Mouse (Mus musculus) CH12.LX (cell line): ENCODE data around the gene Raver1. TPM values are rescaled to one million over a fixed set of nuclear protein-coding genes. Genes with fewer than 3 reads are reported as not detected.

Source experiments
- DNase-seq: peaks from one replicate; pipeline ENCODE4 v3.0.0-alpha.2; 2013; ENCODE audit errors: extremely low read depth
- H3K27ac ChIP-seq: 2 replicates; pipeline ENCODE4 v1.5.1; 2012; ENCODE audit warnings: low read depth, mild to moderate bottlenecking, control low read depth, moderate library complexity; ENCODE audit not compliant: insufficient read depth
- H3K27me3 ChIP-seq: replicated peaks from 2 replicates; pipeline ENCODE3; 2012; ENCODE audit warnings: inconsistent platforms
- H3K36me3 ChIP-seq, 2 experiments: replicated peaks in 1 of 2; 2 replicates each; pipeline versions ENCODE3 to v1.6.1; 2012; ENCODE audit warnings: inconsistent platforms in 1 of 2, low read length in 1 of 2, mild to moderate bottlenecking in 1 of 2, mixed read lengths in 1 of 2, moderate library complexity in 1 of 2; ENCODE audit not compliant: control insufficient read depth in 1 of 2, insufficient read depth in 1 of 2
- H3K4me1 ChIP-seq, 2 experiments: 2 replicates each; pipeline ENCODE4 v1.6.1; 2012; ENCODE audit warnings: inconsistent platforms in 1 of 2, moderate library complexity in 1 of 2; ENCODE audit not compliant: insufficient read depth in 2 of 2, control insufficient read depth in 1 of 2
- H3K4me2 ChIP-seq: 2 replicates; pipeline ENCODE4 v1.6.1; 2012; ENCODE audit warnings: low read depth, mild to moderate bottlenecking, control low read depth; ENCODE audit not compliant: poor library complexity, insufficient read depth, severe bottlenecking
- H3K4me3 ChIP-seq, 3 experiments: fragments of 150-350 bp in 1 of 3; sonication (generic) in 1 of 3; replicated peaks in 1 of 3; 2 replicates each; pipeline versions ENCODE3 to v1.5.1; 2011 to 2012; ENCODE audit warnings: low read depth in 2 of 3, low read length in 2 of 3, mild to moderate bottlenecking in 2 of 3, moderate library complexity in 2 of 3, control low read depth in 1 of 3, improper control_type of control experiment in 1 of 3, inconsistent platforms in 1 of 3, mixed read lengths in 1 of 3; ENCODE audit not compliant: poor library complexity in 1 of 3
- H3K79me2 ChIP-seq: replicated peaks from 2 replicates; pipeline ENCODE4 v1.6.1; 2012; ENCODE audit warnings: mild to moderate bottlenecking, moderate library complexity; ENCODE audit not compliant: control insufficient read depth, poor library complexity, insufficient read depth, severe bottlenecking; ENCODE audit errors: extremely low read depth
- H3K9ac ChIP-seq: 2 replicates; pipeline ENCODE4 v1.6.1; 2012; ENCODE audit warnings: low read depth, mild to moderate bottlenecking, control low read depth, moderate library complexity; ENCODE audit not compliant: insufficient read depth
- H3K9me3 ChIP-seq: replicated peaks from 2 replicates; pipeline ENCODE3; 2012; ENCODE audit warnings: low read length, inconsistent platforms, mixed read lengths
- BHLHE40 ChIP-seq: IDR thresholded peaks from 2 replicates; pipeline ENCODE4 v1.6.1; 2011; ENCODE audit warnings: mild to moderate bottlenecking, low read depth, low read length, improper control_type of control experiment
- CHD1 ChIP-seq: IDR thresholded peaks from 2 replicates; pipeline ENCODE4 v1.6.1; 2012; ENCODE audit warnings: low read depth, low read length, improper control_type of control experiment, inconsistent platforms
- CHD2 ChIP-seq: IDR thresholded peaks from 2 replicates; pipeline ENCODE4 v1.6.1; 2011; ENCODE audit warnings: low read length, improper control_type of control experiment
- CTCF ChIP-seq, 2 experiments: IDR thresholded peaks in 1 of 2; conservative IDR thresholded peaks in 1 of 2; 2 replicates each; pipeline ENCODE4 v1.5.1; 2011 to 2012; ENCODE audit warnings: low read depth in 2 of 2, low read length in 2 of 2, improper control_type of control experiment in 1 of 2, inconsistent platforms in 1 of 2, mild to moderate bottlenecking in 1 of 2, moderate library complexity in 1 of 2
- E2F4 ChIP-seq: IDR thresholded peaks from 2 replicates; pipeline ENCODE4 v1.6.1; 2011; ENCODE audit warnings: low read depth, low read length, improper control_type of control experiment; ENCODE audit not compliant: insufficient replicate concordance
- ELF1 ChIP-seq: IDR thresholded peaks from 2 replicates; pipeline ENCODE4 v1.6.1; 2014; ENCODE audit warnings: low read depth, mild to moderate bottlenecking, inconsistent platforms, low read length, improper control_type of control experiment
- EP300 ChIP-seq: IDR thresholded peaks from 2 replicates; pipeline ENCODE4 v1.6.1; 2011; ENCODE audit warnings: low read length, improper control_type of control experiment
- ETS1 ChIP-seq: conservative IDR thresholded peaks from 2 replicates; pipeline ENCODE4 v1.6.1; 2012; ENCODE audit warnings: low read depth, mild to moderate bottlenecking, inconsistent platforms, low read length, improper control_type of control experiment, moderate library complexity
- GABPA ChIP-seq: IDR thresholded peaks from 2 replicates; pipeline ENCODE4 v1.6.1; 2012; ENCODE audit warnings: low read depth, low read length, improper control_type of control experiment, inconsistent platforms; ENCODE audit not compliant: insufficient replicate concordance
- HCFC1 ChIP-seq: IDR thresholded peaks from 2 replicates; pipeline ENCODE4 v1.6.1; 2012; ENCODE audit warnings: low read depth, mild to moderate bottlenecking, inconsistent platforms, low read length, improper control_type of control experiment
- IRF4 ChIP-seq: IDR thresholded peaks from 2 replicates; pipeline ENCODE4 v1.6.1; 2014; ENCODE audit warnings: low read depth, mild to moderate bottlenecking, inconsistent platforms, low read length, improper control_type of control experiment
- JUN ChIP-seq: IDR thresholded peaks from 2 replicates; pipeline ENCODE4 v1.6.1; 2011; ENCODE audit warnings: low read depth, mild to moderate bottlenecking, low read length, improper control_type of control experiment, moderate library complexity; ENCODE audit not compliant: insufficient read depth
- JUND ChIP-seq: conservative IDR thresholded peaks from 2 replicates; pipeline ENCODE4 v1.6.1; 2011; ENCODE audit warnings: low read depth, low read length, improper control_type of control experiment
- KAT2A ChIP-seq: IDR thresholded peaks from 2 replicates; pipeline ENCODE4 v1.6.1; 2012; ENCODE audit warnings: low read length, improper control_type of control experiment, inconsistent platforms; ENCODE audit not compliant: insufficient replicate concordance
- MAFK ChIP-seq: IDR thresholded peaks from 2 replicates; pipeline ENCODE4 v1.6.1; 2011; ENCODE audit warnings: low read length, improper control_type of control experiment; ENCODE audit not compliant: insufficient replicate concordance
- MAX ChIP-seq: IDR thresholded peaks from 2 replicates; pipeline ENCODE4 v1.6.1; 2011; ENCODE audit warnings: low read length, improper control_type of control experiment
- MAZ ChIP-seq: IDR thresholded peaks from 2 replicates; pipeline ENCODE4 v1.6.1; 2012; ENCODE audit warnings: low read depth, mild to moderate bottlenecking, inconsistent platforms, low read length, improper control_type of control experiment, moderate library complexity
- MEF2A ChIP-seq: IDR thresholded peaks from 2 replicates; pipeline ENCODE4 v1.6.1; 2014; ENCODE audit warnings: low read depth, mild to moderate bottlenecking, inconsistent platforms, low read length, improper control_type of control experiment, borderline replicate concordance
- MXI1 ChIP-seq: IDR thresholded peaks from 2 replicates; pipeline ENCODE4 v1.6.1; 2011; ENCODE audit warnings: mild to moderate bottlenecking, low read depth, low read length, improper control_type of control experiment
- MYC ChIP-seq: IDR thresholded peaks from 2 replicates; pipeline ENCODE4 v1.6.1; 2011; ENCODE audit warnings: low read depth, mild to moderate bottlenecking, improper control_type of control experiment, low read length
- NELFE ChIP-seq: IDR thresholded peaks from 2 replicates; pipeline ENCODE4 v1.6.1; 2011; ENCODE audit warnings: low read depth, low read length, improper control_type of control experiment
- NRF1 ChIP-seq: IDR thresholded peaks from 2 replicates; pipeline ENCODE4 v1.6.1; 2014; ENCODE audit warnings: low read depth, mild to moderate bottlenecking, inconsistent platforms, low read length, improper control_type of control experiment, moderate library complexity
- PAX5 ChIP-seq: IDR thresholded peaks from 2 replicates; pipeline ENCODE4 v1.6.1; 2012; ENCODE audit warnings: low read length, inconsistent platforms, mixed read lengths
- POLR2A ChIP-seq: IDR thresholded peaks from 2 replicates; pipeline ENCODE4 v1.6.1; 2011; ENCODE audit warnings: low read depth, mild to moderate bottlenecking, improper control_type of control experiment, low read length
- POLR2AphosphoS2 ChIP-seq: IDR thresholded peaks from 2 replicates; pipeline ENCODE4 v1.6.1; 2011; ENCODE audit warnings: low read depth, low read length, improper control_type of control experiment
- RAD21 ChIP-seq: IDR thresholded peaks from 2 replicates; pipeline ENCODE4 v1.6.1; 2011; ENCODE audit warnings: low read depth, mild to moderate bottlenecking, low read length, improper control_type of control experiment, moderate library complexity
- RCOR1 ChIP-seq: conservative IDR thresholded peaks from 2 replicates; pipeline ENCODE4 v1.6.1; 2012; ENCODE audit warnings: low read depth, mild to moderate bottlenecking, inconsistent platforms, low read length, improper control_type of control experiment
- SIN3A ChIP-seq: IDR thresholded peaks from 2 replicates; pipeline ENCODE4 v1.6.1; 2012; ENCODE audit warnings: low read length, improper control_type of control experiment, inconsistent platforms
- SMC3 ChIP-seq: IDR thresholded peaks from 2 replicates; pipeline ENCODE4 v1.6.1; 2011; ENCODE audit warnings: low read depth, low read length, improper control_type of control experiment
- TBP ChIP-seq: conservative IDR thresholded peaks from 2 replicates; pipeline ENCODE4 v1.6.1; 2011; ENCODE audit warnings: low read depth, low read length, improper control_type of control experiment
- TCF12 ChIP-seq: IDR thresholded peaks from 2 replicates; pipeline ENCODE4 v1.6.1; 2014; ENCODE audit warnings: low read depth, mild to moderate bottlenecking, inconsistent platforms, low read length, improper control_type of control experiment
- UBTF ChIP-seq: IDR thresholded peaks from 2 replicates; pipeline ENCODE4 v1.6.1; 2012; ENCODE audit warnings: low read depth, mild to moderate bottlenecking, inconsistent platforms, low read length, improper control_type of control experiment, moderate library complexity
- USF1 ChIP-seq: IDR thresholded peaks from 2 replicates; pipeline ENCODE4 v1.6.1; 2014; ENCODE audit warnings: low read depth, mild to moderate bottlenecking, inconsistent platforms, low read length, improper control_type of control experiment
- USF2 ChIP-seq: conservative IDR thresholded peaks from 2 replicates; pipeline ENCODE4 v1.6.1; 2011; ENCODE audit warnings: low read depth, low read length, improper control_type of control experiment
- ZC3H11A ChIP-seq: IDR thresholded peaks from 2 replicates; pipeline ENCODE4 v1.6.1; 2012; ENCODE audit warnings: low read depth, mild to moderate bottlenecking, inconsistent platforms, low read length, improper control_type of control experiment
- ZKSCAN1 ChIP-seq: IDR thresholded peaks from 2 replicates; pipeline ENCODE4 v1.6.1; 2012; ENCODE audit warnings: low read depth, inconsistent platforms, low read length, improper control_type of control experiment, borderline replicate concordance
- ZMIZ1 ChIP-seq: IDR thresholded peaks from 2 replicates; pipeline ENCODE4 v1.6.1; 2012; ENCODE audit warnings: low read depth, mild to moderate bottlenecking, inconsistent platforms, low read length, improper control_type of control experiment
- ZNF384 ChIP-seq: IDR thresholded peaks from 2 replicates; pipeline ENCODE4 v1.6.1; 2012; ENCODE audit warnings: low read depth, low read length, improper control_type of control experiment, inconsistent platforms
- dilution Hi-C: fragments of 300-500 bp; cut with MboI; formaldehyde crosslinking; loops from 2 replicates; pipeline ENCODE4 v1.14.3; 2020; ENCODE audit warnings: low sequenced_read_pairs; ENCODE audit not compliant: extremely low pct_unique_long_range_greater_than_20kb, extremely low pct_ligation_motif_present
- in situ Hi-C: fragments of 300-500 bp; cut with MboI; formaldehyde crosslinking; loops from 3 replicates; pipeline ENCODE4 v1.14.3; 2019; ENCODE audit warnings: low sequenced_read_pairs, low pct_ligation_motif_present, low pct_unique_long_range_greater_than_20kb, mixed read lengths
- polyA plus RNA-seq: library from polyadenylated mRNA; unstranded; fragments of >175 nt; gene quantifications from 2 replicates; pipeline ENCODE4 v1.2.1, GENCODE M21; 2012; ENCODE audit warnings: low read depth; ENCODE audit not compliant: insufficient read length
- total RNA-seq, 2 experiments: library from RNA; depleted of rRNA; stranded (reverse); fragments of 300-350 nt in 1 of 2; fragments of >200 nt in 1 of 2; gene quantifications; 2 replicates each; pipeline ENCODE4 v1.2.3; 2012 to 2014

Gene Raver1
- total and polyA plus RNA-seq, 3 experiments = 18.9 to 101 (median 30.8) TPM

GRCm38 (mm10) chr9:21136401-21136800 is 44.6 kb upstream of the Raver1 start:
- Histone ChIP-seq H3K27me3 (no peaks in the 10 kb centered on the region), H3K4me3 (peak overlapping the region in 1 of 3 experiments; percentile 5), H3K4me1 (peaks cover 18 to 61% of the 10 kb centered on the region in 2 experiments), H3K36me3 (peaks cover 38 to 42% of the 10 kb centered on the region in 2 experiments), H3K4me2 (peak overlapping the region; percentile 55), H3K9ac (peak overlapping the region; percentile 29), H3K79me2 (no peaks in the 10 kb centered on the region), H3K9me3 (no peaks in the 10 kb centered on the region), H3K27ac (peak overlapping the region; percentile 98)
- dilution Hi-C loops = no loop called here
- peak; percentile 88 for DNase-seq
- TF ChIP-seq ETS1 = no peak
- TF ChIP-seq USF2 = no peak
- peak; percentile 29 for TF ChIP-seq HCFC1
- TF ChIP-seq CHD1 = no peak
- TF ChIP-seq POLR2A = peak; percentile 21
- no peak; the same call in 1 of the 2 replicates for TF ChIP-seq TCF12
- 0 out of 2 replicates have a peak, but pooled peaks have one; percentile 22 for TF ChIP-seq MAFK
- no peak for TF ChIP-seq MEF2A
- no peak for TF ChIP-seq MAX
- no peak for TF ChIP-seq JUND
- no peak for TF ChIP-seq ZMIZ1
- 0 out of 2 replicates have a peak, but pooled peaks have one; percentile 15 for TF ChIP-seq RCOR1
- TF ChIP-seq ZKSCAN1 = no peak
- TF ChIP-seq PAX5 = no peak
- TF ChIP-seq MXI1 = peak; percentile 47; the same call in 1 of the 2 replicates
- 0 out of 2 replicates have a peak, but pooled peaks have one; percentile 35 for TF ChIP-seq POLR2AphosphoS2
- TF ChIP-seq ZNF384 = no peak
- no peak; the same call in 1 of the 2 replicates for TF ChIP-seq RAD21
- peak; percentile 84 for TF ChIP-seq TBP
- no peak for TF ChIP-seq EP300
- TF ChIP-seq USF1 = no peak
- TF ChIP-seq UBTF = no peak
- no peak for TF ChIP-seq BHLHE40
- TF ChIP-seq CHD2 = 0 out of 2 replicates have a peak, but pooled peaks have one; percentile 2
- peak; percentile 1; the same call in 1 of the 2 replicates for TF ChIP-seq MAZ
- TF ChIP-seq ELF1 = peak; percentile 77
- peak; percentile 30; the same call in 1 of the 2 replicates for TF ChIP-seq NRF1
- no peak for TF ChIP-seq ZC3H11A
- TF ChIP-seq NELFE = 0 out of 2 replicates have a peak, but pooled peaks have one; percentile 24
- peak; percentile 76; the same call in 1 of the 2 replicates for TF ChIP-seq SIN3A
- 0 out of 2 replicates have a peak, but pooled peaks have one; percentile 5 for TF ChIP-seq KAT2A
- TF ChIP-seq GABPA = no peak
- no peak for TF ChIP-seq MYC
- TF ChIP-seq JUN = no peak
- no peak for TF ChIP-seq SMC3
- TF ChIP-seq E2F4 = no peak
- no peak for TF ChIP-seq CTCF (conservative IDR thresholded peaks at IDR 0.05 in 1 of 2, IDR thresholded peaks at IDR 0.05 in 1 of 2; ENCODE audit: low read depth in 2 of 2, low read length in 2 of 2)
- TF ChIP-seq IRF4 = peak; percentile 57
- in situ Hi-C loops = no loop called here
